Comparison of ENCODE assay signal across 1 mouse cellular context in the genomic region with DNA sequence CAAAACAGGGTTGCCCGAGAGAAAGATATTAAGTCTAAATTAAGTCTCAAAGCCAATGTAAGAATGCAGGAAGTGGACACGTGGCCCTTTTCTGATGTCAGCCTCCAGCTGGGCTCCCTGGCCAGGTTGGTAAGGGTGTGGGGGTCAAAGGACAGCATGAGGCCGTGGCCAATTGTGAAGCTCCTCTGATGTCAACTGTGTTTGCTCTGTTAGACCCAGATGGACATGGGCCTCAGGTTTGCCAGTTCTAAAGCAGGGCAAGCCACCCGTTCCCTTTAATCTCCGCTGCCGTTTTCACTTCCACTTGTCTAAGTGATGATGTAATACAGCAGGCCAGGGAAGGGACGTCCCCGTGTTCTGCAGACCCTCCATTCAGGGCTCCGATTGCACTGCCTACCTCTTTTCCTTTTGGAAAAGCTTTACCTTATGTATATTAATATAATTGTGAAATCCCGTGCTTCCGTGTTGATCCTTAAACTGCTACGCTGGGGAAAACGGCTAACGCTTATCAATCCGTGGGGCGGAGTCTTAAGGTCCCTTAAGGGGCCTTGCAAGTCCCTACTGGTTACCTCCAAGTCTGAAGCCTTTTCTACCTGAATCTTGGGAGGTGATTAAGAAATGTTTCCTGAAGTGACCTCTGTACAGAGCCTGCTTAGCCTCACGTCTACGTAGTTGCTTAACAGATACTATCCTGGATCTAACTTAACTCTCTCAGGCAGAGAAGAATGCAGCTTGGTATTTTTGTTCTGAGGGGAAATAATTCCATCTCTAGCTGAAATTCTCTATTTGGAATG.
A peak's percentile ranks its signal among the peaks of the same experiment; 100 is the strongest.
TF ChIP-seq lines count a peak whose summit lies in the region.

No protein-coding gene starts in this region.

TF ChIP-seq in CH12.LX, 34 proteins besides CTCF, POLR2A, EP300 and RAD21:
- TF ChIP-seq MAX (IDR thresholded peaks at IDR 0.05; ENCODE audit: low read length) = peak; percentile 83
- no peak for TF ChIP-seq NELFE (IDR thresholded peaks at IDR 0.05; ENCODE audit: low read depth, low read length)
- TF ChIP-seq JUN (IDR thresholded peaks at IDR 0.05; ENCODE audit: insufficient read depth, low read depth, low read length) = peak; percentile 80
- peak; percentile 76 for TF ChIP-seq MXI1 (IDR thresholded peaks at IDR 0.05; ENCODE audit: low read depth, low read length)
- TF ChIP-seq USF1 (IDR thresholded peaks at IDR 0.05; ENCODE audit: low read depth, low read length) = peak; percentile 41
- no peak for TF ChIP-seq POLR2AphosphoS2 (IDR thresholded peaks at IDR 0.05; ENCODE audit: low read depth, low read length)
- TF ChIP-seq MEF2A (IDR thresholded peaks at IDR 0.05; ENCODE audit: borderline replicate concordance, low read depth, low read length) = peak; percentile 80; the same call in 1 of the 2 replicates
- TF ChIP-seq ELF1 (IDR thresholded peaks at IDR 0.05; ENCODE audit: low read depth, low read length) = peak; percentile 62
- peak; percentile 1; the same call in 1 of the 2 replicates for TF ChIP-seq SMC3 (IDR thresholded peaks at IDR 0.05; ENCODE audit: low read depth, low read length)
- TF ChIP-seq E2F4 (IDR thresholded peaks at IDR 0.05; ENCODE audit: insufficient replicate concordance, low read depth, low read length) = no peak
- no peak; the same call in 1 of the 2 replicates for TF ChIP-seq TCF12 (IDR thresholded peaks at IDR 0.05; ENCODE audit: low read depth, low read length)
- no peak for TF ChIP-seq ZNF384 (IDR thresholded peaks at IDR 0.05; ENCODE audit: low read depth, low read length)
- peak; percentile 87 for TF ChIP-seq ETS1 (conservative IDR thresholded peaks at IDR 0.05; ENCODE audit: low read depth, low read length)
- TF ChIP-seq KAT2A (IDR thresholded peaks at IDR 0.05; ENCODE audit: insufficient replicate concordance, low read length) = no peak
- TF ChIP-seq CHD1 (IDR thresholded peaks at IDR 0.05; ENCODE audit: low read depth, low read length) = no peak
- peak; percentile 72; the same call in 1 of the 2 replicates for TF ChIP-seq RCOR1 (conservative IDR thresholded peaks at IDR 0.05; ENCODE audit: low read depth, low read length)
- peak; percentile 92 for TF ChIP-seq IRF4 (IDR thresholded peaks at IDR 0.05; ENCODE audit: low read depth, low read length)
- TF ChIP-seq BHLHE40 (IDR thresholded peaks at IDR 0.05; ENCODE audit: low read depth, low read length) = peak; percentile 69
- no peak for TF ChIP-seq NRF1 (IDR thresholded peaks at IDR 0.05; ENCODE audit: low read depth, low read length)
- TF ChIP-seq CHD2 (IDR thresholded peaks at IDR 0.05; ENCODE audit: low read length) = no peak; the same call in 1 of the 2 replicates
- 0 out of 2 replicates have a peak, but pooled peaks have one; percentile 11 for TF ChIP-seq MAZ (IDR thresholded peaks at IDR 0.05; ENCODE audit: low read depth, low read length)
- 0 out of 2 replicates have a peak, but pooled peaks have one; percentile 23 for TF ChIP-seq TBP (conservative IDR thresholded peaks at IDR 0.05; ENCODE audit: low read depth, low read length)
- TF ChIP-seq MAFK (IDR thresholded peaks at IDR 0.05; ENCODE audit: insufficient replicate concordance, low read length) = peak; percentile 17; the same call in 1 of the 2 replicates
- TF ChIP-seq HCFC1 (IDR thresholded peaks at IDR 0.05; ENCODE audit: low read depth, low read length) = peak; percentile 35
- TF ChIP-seq ZKSCAN1 (IDR thresholded peaks at IDR 0.05; ENCODE audit: borderline replicate concordance, low read depth, low read length) = no peak
- no peak for TF ChIP-seq GABPA (IDR thresholded peaks at IDR 0.05; ENCODE audit: insufficient replicate concordance, low read depth, low read length)
- no peak for TF ChIP-seq ZC3H11A (IDR thresholded peaks at IDR 0.05; ENCODE audit: low read depth, low read length)
- TF ChIP-seq UBTF (IDR thresholded peaks at IDR 0.05; ENCODE audit: low read depth, low read length) = no peak
- no peak for TF ChIP-seq ZMIZ1 (IDR thresholded peaks at IDR 0.05; ENCODE audit: low read depth, low read length)
- 0 out of 2 replicates have a peak, but pooled peaks have one; percentile 17 for TF ChIP-seq USF2 (conservative IDR thresholded peaks at IDR 0.05; ENCODE audit: low read depth, low read length)
- TF ChIP-seq SIN3A (IDR thresholded peaks at IDR 0.05; ENCODE audit: low read length) = peak; percentile 75
- peak; percentile 83 for TF ChIP-seq JUND (conservative IDR thresholded peaks at IDR 0.05; ENCODE audit: low read depth, low read length)
- TF ChIP-seq MYC (IDR thresholded peaks at IDR 0.05; ENCODE audit: low read depth, low read length) = peak; percentile 67; the same call in 1 of the 2 replicates
- TF ChIP-seq PAX5 (IDR thresholded peaks at IDR 0.05; ENCODE audit: low read length) = no peak
